Mouse (Mus musculus) brain, embryonic 14.5 days (tissue): Measurements from ENCODE around the gene A730015C16Rik.

Source experiments
- CTCF ChIP-seq: fragments of 200-500 bp; IDR thresholded peaks from 2 replicates; pipeline ENCODE4 v1.5.1; 2012; ENCODE audit warnings: inconsistent platforms, mild to moderate bottlenecking, moderate library complexity, borderline replicate concordance; ENCODE audit not compliant: insufficient read depth, insufficient read length; ENCODE audit errors: extremely low read depth
- POLR2A ChIP-seq: fragments of 200-500 bp; IDR thresholded peaks from 2 replicates; pipeline ENCODE4 v1.6.1; 2012; ENCODE audit warnings: mild to moderate bottlenecking, inconsistent platforms, borderline replicate concordance; ENCODE audit not compliant: poor library complexity, insufficient read depth, insufficient read length, severe bottlenecking; ENCODE audit errors: extremely low read depth

- TF ChIP-seq CTCF = no peak
- no peak for TF ChIP-seq POLR2A
Observed at GRCm38 (mm10) chr4:108826096-108826495, 22.3 kb downstream of the A730015C16Rik start.
